Mouse (Mus musculus): ENCODE data around the gene Ifna1. TPM values are rescaled to one million over a fixed set of nuclear protein-coding genes. Genes with fewer than 3 reads are reported as not detected.
A peak's percentile ranks its signal among the peaks of the same experiment; 100 is the strongest.

Gene Ifna1
- polyA plus RNA-seq, 1 experiment from 2014 or later, result not detected

DNA sequence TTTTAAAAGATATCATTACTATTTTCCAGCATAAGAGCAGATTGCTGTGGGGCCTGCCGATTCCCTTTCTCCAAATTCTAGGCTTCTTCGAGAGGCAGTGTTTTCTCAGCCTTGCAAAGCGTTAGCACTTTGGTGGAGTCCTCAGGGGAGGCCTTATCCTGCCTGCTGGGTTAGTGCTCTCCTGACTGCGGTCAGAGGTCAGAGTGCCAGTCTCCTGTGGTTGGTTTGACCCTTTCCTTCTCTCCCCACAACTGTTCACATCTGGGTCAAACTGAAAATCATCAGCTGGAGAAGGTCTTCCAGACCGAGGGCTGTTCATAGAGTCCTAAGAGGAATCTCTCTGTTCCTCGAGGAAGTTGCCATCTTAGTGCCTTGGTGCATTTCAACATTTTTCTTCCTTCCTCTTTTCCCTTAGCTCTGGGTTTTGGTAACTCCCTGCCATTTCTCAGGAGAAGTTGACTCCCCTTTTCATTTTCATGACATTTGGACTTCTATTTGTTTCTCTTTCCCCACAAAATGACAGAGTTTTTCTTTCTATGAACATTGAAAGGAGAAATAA lies 15.2 kb downstream of the Ifna1 start:
- 6% methylated on average over 6 of the region's 6 CpGs for WGBS (ENCODE audit: insufficient replicate concordance)
- no peak for ATAC-seq (ENCODE audit: low read depth)
- no peak overlapping the region for H3K4me3 ChIP-seq (ENCODE audit: low read depth, low read length)
- H3K4me2 ChIP-seq (ENCODE audit: low read depth, low read length), result peak overlapping the region; percentile 42; the same call in 1 of the 2 replicates
- no peak overlapping the region for H3K9ac ChIP-seq (ENCODE audit: low read depth, low read length)
- no peak overlapping the region for H3K27ac ChIP-seq (ENCODE audit: low read length)
- no peaks in the 10 kb centered on the region for H3K36me3 ChIP-seq (ENCODE audit: control insufficient read depth, insufficient read depth)
- no peaks in the 10 kb centered on the region for H3K9me3 ChIP-seq (replicated peaks; ENCODE audit: control insufficient read depth, low read length)
- H3K4me1 ChIP-seq (ENCODE audit: control insufficient read depth, low read depth, low read length), result peaks cover 3% of the 10 kb centered on the region; the same call in 1 of the 2 replicates
- H3K27me3 ChIP-seq (ENCODE audit: control insufficient read depth, insufficient read depth, low read depth, low read length), result peaks cover 7% of the 10 kb centered on the region; the same call in 1 of the 2 replicates

DNA sequence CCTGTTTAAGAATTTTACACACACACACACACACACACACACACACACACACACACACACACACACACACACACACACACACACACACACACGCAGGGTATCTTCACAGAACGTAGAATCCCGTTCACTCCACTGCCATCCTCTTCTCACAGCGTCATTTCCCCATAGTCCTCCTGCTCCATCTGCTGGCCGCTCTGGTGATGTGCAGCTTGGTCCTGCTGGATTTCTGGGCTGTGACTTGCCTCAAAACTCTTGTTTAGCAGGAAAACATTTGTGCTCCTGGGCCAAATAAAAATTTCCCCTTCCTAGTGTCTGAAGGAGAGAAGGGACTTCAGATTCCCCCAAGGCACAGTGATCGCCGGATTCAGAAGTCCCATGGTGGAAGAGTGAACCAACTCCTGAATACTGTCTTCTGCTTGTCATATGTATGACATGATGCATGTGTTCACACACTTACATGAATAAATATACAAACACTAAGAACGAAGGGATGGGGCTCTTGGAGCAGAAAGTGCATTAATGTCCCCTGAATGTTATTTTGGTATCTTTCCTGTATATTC lies 17.6 kb downstream of the Ifna1 start:
- peak overlapping the region; percentile 65 for H3K9ac ChIP-seq (ENCODE audit: low read depth, low read length)
- ATAC-seq (ENCODE audit: low read depth), result peak; percentile 62
- H3K4me3 ChIP-seq (ENCODE audit: low read depth, low read length), result peak overlapping the region; percentile 69
- H3K4me2 ChIP-seq (ENCODE audit: low read depth, low read length), result peak overlapping the region; percentile 83
- WGBS (ENCODE audit: insufficient replicate concordance), result under 1% methylated on average over 8 of the region's 8 CpGs
- H3K4me1 ChIP-seq (ENCODE audit: control insufficient read depth, low read depth, low read length), result peaks cover 3% of the 10 kb centered on the region; the same call in 1 of the 2 replicates
- H3K27me3 ChIP-seq (ENCODE audit: control insufficient read depth, insufficient read depth, low read depth, low read length), result peaks cover 7% of the 10 kb centered on the region; the same call in 1 of the 2 replicates
- H3K27ac ChIP-seq (ENCODE audit: low read length), result no peak overlapping the region
- no peaks in the 10 kb centered on the region for H3K36me3 ChIP-seq (ENCODE audit: control insufficient read depth, insufficient read depth)
- no peaks in the 10 kb centered on the region for H3K9me3 ChIP-seq (replicated peaks; ENCODE audit: control insufficient read depth, low read length)

DNA sequence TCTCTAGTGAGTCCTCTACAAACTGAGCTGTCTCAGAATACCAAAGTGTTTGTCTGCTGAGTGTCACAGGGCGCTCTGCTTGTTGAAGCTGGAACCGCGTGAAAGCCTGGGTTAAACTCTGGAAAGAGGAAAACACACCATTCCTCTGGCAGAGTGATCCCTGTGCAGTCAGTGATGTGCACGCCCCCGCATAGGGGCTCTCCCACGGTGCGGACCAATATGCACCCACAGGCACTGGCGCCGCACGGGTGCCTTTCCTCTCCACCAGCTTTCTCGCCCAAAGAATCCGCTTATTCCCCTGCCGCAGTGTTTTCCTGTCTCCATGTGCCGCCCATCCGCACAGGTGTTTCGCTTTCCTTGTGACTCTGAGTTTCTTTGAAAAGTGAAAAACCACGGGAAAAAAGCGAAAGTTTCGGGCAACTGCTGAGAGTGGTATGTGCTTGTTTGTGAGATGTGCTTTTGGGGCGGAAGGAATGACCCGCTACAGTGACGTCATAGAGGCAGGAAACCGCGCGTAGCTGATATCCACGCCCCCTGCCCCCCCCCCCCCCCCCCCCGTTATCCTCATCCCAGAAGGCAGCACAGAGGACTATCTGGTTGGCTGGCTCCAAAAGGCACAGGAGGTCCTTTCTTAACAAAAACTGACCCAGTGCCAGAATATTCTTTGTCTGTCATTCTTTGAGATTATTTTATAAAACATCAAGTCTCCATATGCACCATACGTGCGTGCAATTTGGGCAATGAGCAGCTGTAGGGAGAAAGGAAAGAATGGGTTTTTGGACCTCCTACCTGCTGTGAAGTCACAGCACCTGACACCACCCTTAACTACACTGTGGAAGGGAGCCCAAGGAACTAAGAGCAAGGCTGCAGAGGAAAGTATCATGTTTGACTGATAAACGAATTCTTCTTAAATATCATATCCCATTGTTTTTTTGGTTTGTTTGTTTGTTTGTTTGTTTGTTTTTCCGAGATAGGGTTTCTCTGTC lies 18.3 kb downstream of the Ifna1 start:
- Histone ChIP-seq H3K4me1 (ENCODE audit: control insufficient read depth, low read depth, low read length) (peaks cover 3% of the 10 kb centered on the region; the same call in 1 of the 2 replicates), H3K4me2 (ENCODE audit: low read depth, low read length) (peak overlapping the region; percentile 83), H3K27me3 (ENCODE audit: control insufficient read depth, insufficient read depth, low read depth, low read length) (peaks cover 3% of the 10 kb centered on the region; the same call in 1 of the 2 replicates), H3K4me3 (ENCODE audit: low read depth, low read length) (peak overlapping the region; percentile 69), H3K27ac (ENCODE audit: low read length) (peak overlapping the region; percentile 38; the same call in 1 of the 2 replicates), H3K36me3 (ENCODE audit: control insufficient read depth, insufficient read depth) (no peaks in the 10 kb centered on the region), H3K9ac (ENCODE audit: low read depth, low read length) (peak overlapping the region; percentile 65), H3K9me3 (replicated peaks; ENCODE audit: control insufficient read depth, low read length) (no peaks in the 10 kb centered on the region)
- WGBS (ENCODE audit: insufficient replicate concordance), result 7% methylated on average over 26 of the region's 31 CpGs
- ATAC-seq (ENCODE audit: low read depth), result peak; percentile 71

DNA sequence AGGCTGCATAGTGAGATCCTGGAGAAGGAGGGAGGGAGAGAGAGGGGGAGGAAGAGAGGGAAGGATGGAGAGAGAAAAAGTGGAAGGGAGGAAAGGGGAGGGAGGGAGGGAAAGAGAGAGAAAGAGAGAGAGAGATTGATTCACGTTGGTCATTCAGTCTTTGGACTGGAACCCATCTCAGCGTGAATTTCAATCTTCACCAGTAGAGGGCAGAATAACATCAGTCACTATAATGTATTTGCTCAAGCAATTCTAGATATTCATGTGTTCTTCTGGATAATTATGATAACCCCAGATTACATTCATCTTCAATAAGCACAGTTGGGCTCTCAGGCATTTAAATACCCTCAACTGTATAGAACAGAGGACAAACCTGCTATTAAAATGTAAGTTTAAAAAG lies 22.8 kb downstream of the Ifna1 start:
- no peak for ATAC-seq (ENCODE audit: low read depth)
- H3K27me3 ChIP-seq (ENCODE audit: control insufficient read depth, insufficient read depth, low read depth, low read length), result no peaks in the 10 kb centered on the region
- H3K4me1 ChIP-seq (ENCODE audit: control insufficient read depth, low read depth, low read length), result peaks cover 20% of the 10 kb centered on the region
- no peak overlapping the region for H3K27ac ChIP-seq (ENCODE audit: low read length)
- H3K36me3 ChIP-seq (ENCODE audit: control insufficient read depth, insufficient read depth), result no peaks in the 10 kb centered on the region
- no peak overlapping the region for H3K9ac ChIP-seq (ENCODE audit: low read depth, low read length)
- WGBS (ENCODE audit: insufficient replicate concordance), result 0% methylated on average over 2 of the region's 2 CpGs
- no peak overlapping the region for H3K4me3 ChIP-seq (ENCODE audit: low read depth, low read length)
- H3K4me2 ChIP-seq (ENCODE audit: low read depth, low read length), result no peak overlapping the region
- no peaks in the 10 kb centered on the region for H3K9me3 ChIP-seq (replicated peaks; ENCODE audit: control insufficient read depth, low read length)

DNA sequence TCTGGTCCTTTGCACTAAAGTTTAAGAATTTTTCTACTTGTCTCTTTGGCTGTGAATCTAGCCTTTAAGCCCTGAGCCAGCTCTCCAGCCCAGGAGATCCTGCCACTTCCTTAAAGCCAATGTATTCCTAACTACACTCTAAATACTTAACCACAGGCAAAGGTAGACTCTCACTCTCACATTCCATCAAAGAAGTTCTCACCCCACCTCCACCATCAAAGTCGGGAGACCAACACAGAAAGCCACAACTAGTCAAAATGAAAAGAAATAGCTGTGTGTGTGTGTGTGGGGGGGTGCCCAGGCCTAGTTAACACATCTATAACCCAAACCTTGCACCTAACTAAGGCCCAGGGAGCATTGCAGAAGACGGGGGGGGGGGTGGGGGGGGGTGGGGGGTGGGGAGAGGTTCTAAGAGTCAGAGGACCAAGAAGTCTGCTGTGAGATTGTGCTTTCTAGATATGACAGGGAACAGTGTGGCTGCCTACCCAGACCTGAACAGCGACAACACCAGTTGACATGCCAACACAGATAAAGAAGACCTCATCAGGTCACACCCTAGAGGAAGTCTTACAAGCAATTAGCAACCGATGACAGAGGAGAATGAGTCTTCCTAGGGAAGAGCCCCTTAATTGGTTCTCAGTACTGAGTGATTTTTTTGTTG lies 25.7 kb downstream of the Ifna1 start:
- Histone ChIP-seq H3K27me3 (ENCODE audit: control insufficient read depth, insufficient read depth, low read depth, low read length) (no peaks in the 10 kb centered on the region), H3K36me3 (ENCODE audit: control insufficient read depth, insufficient read depth) (no peaks in the 10 kb centered on the region), H3K4me3 (ENCODE audit: low read depth, low read length) (no peak overlapping the region), H3K4me2 (ENCODE audit: low read depth, low read length) (0 out of 2 replicates have a peak overlapping the region, but pooled peaks have one; percentile 17), H3K9ac (ENCODE audit: low read depth, low read length) (0 out of 2 replicates have a peak overlapping the region, but pooled peaks have one; percentile 9), H3K4me1 (ENCODE audit: control insufficient read depth, low read depth, low read length) (peaks cover 25% of the 10 kb centered on the region), H3K9me3 (replicated peaks; ENCODE audit: control insufficient read depth, low read length) (no peaks in the 10 kb centered on the region), H3K27ac (ENCODE audit: low read length) (no peak overlapping the region)
- 12% methylated on average over 3 of the region's 4 CpGs for WGBS (ENCODE audit: insufficient replicate concordance)
- peak; percentile 91 for ATAC-seq (ENCODE audit: low read depth)

DNA sequence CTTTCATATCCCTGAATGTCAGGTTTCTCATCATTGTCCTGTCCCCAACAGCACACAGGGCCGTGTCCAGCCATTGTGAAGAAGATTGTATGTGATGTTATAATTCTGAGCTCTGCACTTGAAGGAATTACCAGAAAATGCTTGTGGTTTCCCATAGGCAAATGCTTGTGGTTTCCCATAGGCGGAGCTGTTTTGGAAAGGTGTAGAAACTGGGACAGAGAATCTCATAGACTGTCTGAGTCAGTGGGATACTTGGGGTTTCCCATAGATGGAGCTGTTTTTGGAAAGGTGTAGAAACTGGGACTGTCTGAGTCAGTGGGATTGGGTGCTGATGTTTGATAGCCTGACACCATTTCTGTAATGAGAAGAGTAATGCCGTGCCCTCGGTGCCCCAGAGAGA lies 26.6 kb downstream of the Ifna1 start:
- H3K27me3 ChIP-seq (ENCODE audit: control insufficient read depth, insufficient read depth, low read depth, low read length), result no peaks in the 10 kb centered on the region
- WGBS (ENCODE audit: insufficient replicate concordance), result 52% methylated on average over 4 of the region's 4 CpGs
- H3K36me3 ChIP-seq (ENCODE audit: control insufficient read depth, insufficient read depth), result no peaks in the 10 kb centered on the region
- no peak for ATAC-seq (ENCODE audit: low read depth)
- H3K4me3 ChIP-seq (ENCODE audit: low read depth, low read length), result no peak overlapping the region
- H3K4me2 ChIP-seq (ENCODE audit: low read depth, low read length), result no peak overlapping the region
- H3K9me3 ChIP-seq (replicated peaks; ENCODE audit: control insufficient read depth, low read length), result no peaks in the 10 kb centered on the region
- H3K9ac ChIP-seq (ENCODE audit: low read depth, low read length), result no peak overlapping the region
- no peak overlapping the region for H3K27ac ChIP-seq (ENCODE audit: low read length)
- H3K4me1 ChIP-seq (ENCODE audit: control insufficient read depth, low read depth, low read length), result peaks cover 25% of the 10 kb centered on the region

DNA sequence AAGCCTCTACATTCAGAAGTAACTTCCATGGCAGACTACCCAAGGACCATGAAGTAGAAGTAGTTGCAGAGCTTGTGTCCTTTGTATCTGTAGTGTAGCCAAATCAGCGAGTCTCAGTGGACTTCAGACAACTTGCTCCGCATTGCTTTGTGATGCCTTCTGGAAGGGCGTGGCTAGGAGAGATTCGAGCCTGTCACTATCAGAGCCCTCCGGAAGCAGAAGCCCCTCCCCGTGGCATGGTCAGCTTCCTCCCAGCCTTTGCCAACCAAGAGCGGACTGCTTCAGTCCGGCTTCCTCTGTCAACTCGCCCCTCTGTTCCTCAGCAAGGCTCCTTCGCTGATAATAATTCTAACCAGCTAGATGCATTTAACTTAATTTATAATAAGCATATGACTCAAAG lies 28.4 kb downstream of the Ifna1 start:
- Histone ChIP-seq H3K27me3 (ENCODE audit: control insufficient read depth, insufficient read depth, low read depth, low read length) (no peaks in the 10 kb centered on the region), H3K36me3 (ENCODE audit: control insufficient read depth, insufficient read depth) (no peaks in the 10 kb centered on the region), H3K4me2 (ENCODE audit: low read depth, low read length) (peak overlapping the region; percentile 43), H3K27ac (ENCODE audit: low read length) (no peak overlapping the region), H3K9ac (ENCODE audit: low read depth, low read length) (no peak overlapping the region), H3K9me3 (replicated peaks; ENCODE audit: control insufficient read depth, low read length) (no peaks in the 10 kb centered on the region), H3K4me1 (ENCODE audit: control insufficient read depth, low read depth, low read length) (peaks cover 25% of the 10 kb centered on the region), H3K4me3 (ENCODE audit: low read depth, low read length) (no peak overlapping the region)
- WGBS (ENCODE audit: insufficient replicate concordance), result 14% methylated on average over 10 of the region's 10 CpGs
- peak; percentile 64 for ATAC-seq (ENCODE audit: low read depth)

DNA sequence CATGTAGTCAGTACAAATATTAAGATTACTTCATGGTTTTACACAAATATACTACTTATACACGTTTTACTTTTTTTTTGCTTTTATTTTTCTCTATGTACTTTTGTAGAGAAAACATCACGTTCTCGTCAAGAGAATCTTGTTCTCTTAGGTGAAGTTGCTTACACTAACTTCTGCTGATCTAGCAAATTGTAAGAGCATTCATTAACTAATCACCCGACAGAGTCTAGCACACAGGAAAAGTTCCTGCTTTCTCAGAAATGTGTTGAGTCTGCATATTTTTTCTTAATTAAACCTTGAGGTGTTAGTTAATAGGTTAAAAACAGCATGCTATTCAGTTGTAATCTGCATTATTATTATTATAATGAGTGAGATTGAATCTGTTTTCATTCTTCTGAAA lies 28.9 kb downstream of the Ifna1 start:
- Histone ChIP-seq H3K27ac (ENCODE audit: low read length) (no peak overlapping the region), H3K4me1 (ENCODE audit: control insufficient read depth, low read depth, low read length) (peaks cover 25% of the 10 kb centered on the region), H3K27me3 (ENCODE audit: control insufficient read depth, insufficient read depth, low read depth, low read length) (no peaks in the 10 kb centered on the region), H3K36me3 (ENCODE audit: control insufficient read depth, insufficient read depth) (no peaks in the 10 kb centered on the region), H3K4me2 (ENCODE audit: low read depth, low read length) (no peak overlapping the region), H3K9me3 (replicated peaks; ENCODE audit: control insufficient read depth, low read length) (no peaks in the 10 kb centered on the region), H3K4me3 (ENCODE audit: low read depth, low read length) (no peak overlapping the region), H3K9ac (ENCODE audit: low read depth, low read length) (no peak overlapping the region)
- no peak for ATAC-seq (ENCODE audit: low read depth)
- WGBS (ENCODE audit: insufficient replicate concordance), result 40% methylated on average over 4 of the region's 4 CpGs

All from liver, embryonic 16.5 days (tissue).